Mouse (Mus musculus): ENCODE measurements around the gene Lamtor1.

DNA sequence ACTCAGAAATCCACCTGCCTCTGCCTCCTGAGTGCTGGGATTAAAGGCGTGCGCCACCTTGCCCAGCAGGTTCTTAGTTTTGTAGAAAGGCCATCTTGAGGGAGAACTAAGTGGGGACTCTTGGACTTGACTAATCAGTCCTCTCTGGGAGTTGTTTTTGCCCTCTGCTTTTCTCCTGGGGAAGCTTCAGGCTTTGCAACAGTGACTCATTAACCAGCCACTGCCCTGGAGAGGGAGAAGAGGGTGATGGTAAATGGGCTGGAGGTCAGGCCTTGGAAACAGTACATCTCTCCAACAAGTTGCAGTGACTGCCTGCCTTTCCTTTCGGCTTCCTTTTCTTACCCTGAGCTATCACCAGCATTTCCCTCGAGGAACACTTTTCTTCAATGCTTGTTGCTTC, 58.8 kb downstream of the Lamtor1 start:
- TF ChIP-seq POLR2A (IDR thresholded peaks at IDR 0.05; ENCODE audit: low read depth, low read length) (no peak), CTCF (IDR thresholded peaks at IDR 0.05; ENCODE audit: borderline replicate concordance, insufficient read depth, low read length) (no peak)

Measured in embryonic fibroblast, embryonic 13.5 days (primary cell).